Comparison of ENCODE assay signal across 16 mouse cellular contexts in genomic region chr4:7984814-7985213, GRCm38 (mm10).
"Had no signal": no experiment of that assay in that cellular context is flagged by ENCODE, and none has a peak within 500 bp of the region (broad histone marks: within the 10 kb centered on the region; RNA-seq: fewer than 3 reads in every experiment).

No protein-coding gene starts in this region.

- H3K4me2 ChIP-seq: liver, embryonic 12.5 days; lung, embryonic 14.5 days; neural tube, embryonic 13.5 days; neural tube, embryonic 15.5 days had no signal

- H3K36me3 ChIP-seq: liver, embryonic 12.5 days; neural tube, embryonic 13.5 days; neural tube, embryonic 15.5 days had no signal

- H3K4me3 ChIP-seq: liver, embryonic 12.5 days; myocyte; neural tube, embryonic 13.5 days; neural tube, embryonic 15.5 days had no signal

- ATAC-seq: liver, embryonic 12.5 days had no signal

- H3K27ac ChIP-seq: liver, embryonic 12.5 days; liver, embryonic 14.5 days; neural tube, embryonic 13.5 days; neural tube, embryonic 15.5 days had no signal

- H3K27me3 ChIP-seq: liver, embryonic 12.5 days; neural tube, embryonic 13.5 days; neural tube, embryonic 15.5 days had no signal

- H3K4me1 ChIP-seq: liver, embryonic 12.5 days; neural tube, embryonic 13.5 days; neural tube, embryonic 15.5 days had no signal

- H3K9ac ChIP-seq: liver, embryonic 12.5 days; liver, embryonic 14.5 days; lung, embryonic 14.5 days; neural tube, embryonic 13.5 days; neural tube, embryonic 15.5 days had no signal

- DNase-seq: lung, adult 18-20 months; lung, embryonic 14.5 days; lung, postnatal 10 days; lung, postnatal 4 days; right cerebral cortex, adult 18-20 months; right cerebral cortex, postnatal 25 days; right cerebral cortex, postnatal 4 days; spleen, adult 18-20 months; thymus, adult 18-20 months; thymus, postnatal 14 days; thymus, postnatal 36 days had no signal

- H3K9me3 ChIP-seq: liver, embryonic 12.5 days; neural tube, embryonic 13.5 days; neural tube, embryonic 15.5 days had no signal
